Mouse (Mus musculus) C2C12 (cell line): ENCODE measurements around the gene Map3k4.

ENCODE experiments used
- CEBPB ChIP-seq: IDR thresholded peaks from one replicate; pipeline ENCODE4 v1.6.1; 2011; ENCODE audit warnings: low read depth, mild to moderate bottlenecking, control low read depth, moderate library complexity
- CTCF ChIP-seq: IDR thresholded peaks from one replicate; pipeline ENCODE4 v1.5.1; 2011; ENCODE audit not compliant: control insufficient read depth, insufficient read depth, insufficient read length
- MAX ChIP-seq: IDR thresholded peaks from one replicate; pipeline ENCODE4 v1.6.1; 2011; ENCODE audit warnings: mild to moderate bottlenecking, control low read depth
- MYOG ChIP-seq: IDR thresholded peaks from one replicate; pipeline ENCODE4 v1.6.1; 2011; ENCODE audit not compliant: control insufficient read depth, insufficient read length; ENCODE audit errors: extremely low read depth

- TF ChIP-seq CTCF (no peak), MYOG (no peak), MAX (no peak), CEBPB (no peak)
These were observed 94.5 kb downstream of the Map3k4 start for GRCm38 (mm10) chr17:12224145-12224544.
